Mouse (Mus musculus) right cerebral cortex, adult 2 months (tissue): ENCODE data around the gene Prrt4.
A peak's percentile ranks its signal among the peaks of the same experiment; 100 is the strongest.
"Not testable (repeated sequence)": the region's sequence is repeated elsewhere in the genome, so short reads cannot be mapped to it uniquely, and the experiment has no call there.

Source experiments
- DNase-seq, 2 experiments: peaks; one replicate each; pipeline ENCODE4 v3.0.0; 2021 to 2022; ENCODE audit warnings: low spot score in 2 of 2

The Prrt4 gene

DNA sequence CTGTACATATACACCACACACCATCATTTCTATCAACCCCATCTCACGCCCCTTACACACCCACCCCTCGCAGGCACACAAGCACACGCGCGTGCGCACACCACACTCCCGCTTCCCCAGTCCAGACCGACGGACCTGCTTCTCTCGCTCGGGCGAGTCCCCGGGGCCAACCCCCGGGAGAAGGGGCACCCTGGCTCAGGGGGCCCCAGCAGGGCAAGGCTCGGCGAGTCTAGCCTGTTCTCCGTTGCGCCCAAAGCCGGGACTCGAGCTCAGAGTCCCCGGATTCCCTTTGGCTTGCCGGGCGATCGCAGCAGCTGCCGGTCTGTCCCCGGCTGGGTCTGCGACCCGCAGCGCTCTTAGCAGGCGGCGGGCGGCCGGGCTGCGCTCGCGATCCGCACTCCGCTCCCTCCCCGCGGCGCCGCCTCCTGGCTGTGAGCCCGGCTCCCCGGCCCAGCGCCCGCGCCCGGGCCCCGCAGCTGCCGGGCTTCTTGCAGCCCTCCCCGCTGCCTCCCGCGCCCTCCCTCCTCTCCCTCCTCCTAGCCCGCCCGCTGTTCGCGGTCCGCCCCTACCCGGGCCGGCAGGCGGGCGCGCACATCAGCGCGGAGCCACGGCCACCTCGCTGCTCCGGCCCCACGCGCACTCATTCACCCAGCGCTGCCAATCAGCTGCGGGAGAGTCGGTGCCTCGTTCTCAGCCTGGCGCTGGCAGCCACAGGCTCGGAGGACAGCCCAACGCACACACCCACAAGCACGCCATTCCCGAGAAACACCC is at the start of gene Prrt4:
Gene Prrt4, minus strand, starts transcription at position 697 of the 771 bp plus-strand sequence.
- peak; percentile 68 to 73 for DNase-seq

DNA sequence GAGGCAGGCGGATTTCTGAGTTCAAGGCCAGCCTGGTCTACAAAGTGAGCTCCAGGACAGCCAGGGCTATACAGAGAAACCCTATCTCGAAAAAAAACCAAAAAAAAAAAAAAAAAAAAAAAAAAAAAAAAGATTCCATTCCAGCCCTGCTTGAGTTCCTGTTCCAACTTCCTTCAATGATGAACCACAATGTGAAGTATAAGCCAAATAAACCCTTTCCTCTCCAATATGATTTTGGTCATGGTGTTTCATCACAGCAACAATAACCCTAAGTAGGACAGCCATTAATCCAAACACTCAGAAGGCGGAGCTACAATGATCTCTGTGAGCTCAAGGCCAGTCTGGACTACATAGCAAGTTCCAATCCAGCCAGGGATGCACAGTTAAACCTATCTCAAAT is 38.3 kb upstream of the Prrt4 start:
- not testable (repeated sequence) for DNase-seq

DNA sequence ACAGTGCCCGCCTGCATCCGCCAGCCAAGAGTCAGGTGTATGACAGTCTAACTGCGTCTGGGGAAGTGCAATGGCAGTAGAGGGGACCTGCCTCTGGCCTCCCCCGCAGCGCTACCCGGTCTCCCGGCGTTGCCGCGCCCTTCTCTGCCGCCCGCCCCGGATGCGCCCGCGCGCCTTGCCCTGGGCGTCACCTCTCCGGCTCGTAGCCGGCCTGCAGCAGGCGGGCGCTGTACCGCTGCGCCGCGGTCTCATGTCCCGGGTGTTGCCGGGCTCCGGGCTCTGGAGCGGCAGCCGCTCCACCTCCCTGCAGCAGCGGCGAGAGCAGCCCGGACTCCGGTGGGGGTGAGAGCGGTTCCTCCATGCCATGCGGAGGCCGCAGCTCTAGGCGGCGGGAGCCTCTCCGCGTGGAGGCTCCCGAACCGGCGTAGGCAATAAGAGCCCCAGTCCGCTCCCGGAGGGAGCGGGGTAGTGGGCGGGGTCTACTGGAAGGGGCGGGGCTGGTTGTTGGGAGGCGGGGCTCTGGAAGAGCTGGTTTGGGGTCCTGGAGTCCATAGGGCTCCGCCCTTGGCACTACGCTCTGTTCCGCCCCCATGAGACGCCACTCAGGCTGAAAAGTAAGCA is 36.6 kb upstream of the Prrt4 start, which contains the start of gene Impdh1:
Gene Impdh1, minus strand, starts transcription at position 484 of the 621 bp plus-strand sequence.
- DNase-seq = peak; percentile 39 to 44

DNA sequence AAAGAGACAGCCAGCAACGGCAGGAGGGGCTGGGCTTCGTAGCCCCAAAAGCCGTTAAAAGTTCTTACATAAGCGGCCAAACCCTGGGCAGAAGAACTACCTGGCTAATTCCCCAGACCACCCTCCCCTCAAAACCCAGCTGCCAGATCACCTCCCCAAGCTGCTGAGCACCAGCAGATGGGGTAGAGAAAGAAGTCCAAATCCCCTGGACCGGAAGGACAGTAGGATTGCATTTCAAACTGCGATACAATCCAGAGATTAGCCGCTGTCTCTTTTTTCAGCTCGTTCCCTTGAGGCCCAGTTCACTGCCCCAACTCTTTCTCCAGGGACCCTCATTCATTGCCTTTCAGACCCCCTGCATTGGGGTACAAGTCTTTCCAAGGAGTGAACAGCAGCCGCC is 35.8 kb upstream of the Prrt4 start:
- DNase-seq = no peak

DNA sequence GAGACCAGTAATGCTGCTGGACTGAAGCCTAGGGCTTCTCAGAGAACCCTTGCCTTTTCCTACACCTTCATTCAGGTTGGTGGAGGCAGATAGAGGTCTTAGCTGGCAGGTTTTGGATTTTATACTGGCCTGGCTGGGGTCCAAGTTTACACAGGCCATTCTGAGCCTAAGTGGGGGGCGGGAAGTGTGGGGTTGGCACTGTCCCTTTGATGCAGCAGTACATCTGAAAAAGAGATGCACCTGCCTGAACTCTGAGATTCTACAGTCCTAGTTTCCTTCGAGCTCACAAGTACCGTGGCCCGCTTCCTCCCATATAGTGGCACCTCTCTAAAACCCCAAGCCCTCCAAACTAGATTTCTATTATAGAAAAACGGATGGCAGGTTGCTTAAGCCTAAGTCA is 35.4 kb upstream of the Prrt4 start:
- DNase-seq = no peak

DNA sequence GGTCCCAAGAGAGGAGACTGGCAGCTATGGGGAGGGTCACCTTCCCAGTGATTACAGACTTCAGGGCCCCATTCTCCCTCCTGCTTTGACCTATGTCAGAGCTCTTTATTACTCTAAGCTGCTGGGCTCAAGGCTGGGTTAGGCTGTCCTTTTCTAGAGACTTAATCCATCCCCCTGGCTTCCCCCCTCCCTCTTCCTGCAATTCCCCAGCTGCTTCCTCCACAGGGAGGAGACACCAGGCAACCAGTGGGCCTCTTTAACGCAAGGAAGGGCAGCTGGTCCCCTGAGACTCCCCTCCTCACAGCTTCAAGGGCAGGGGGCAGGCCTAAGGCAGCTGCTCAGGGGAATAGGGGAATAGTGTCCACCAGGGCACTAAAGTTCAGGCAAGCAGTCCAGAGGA is 34.9 kb upstream of the Prrt4 start:
- DNase-seq = no peak

DNA sequence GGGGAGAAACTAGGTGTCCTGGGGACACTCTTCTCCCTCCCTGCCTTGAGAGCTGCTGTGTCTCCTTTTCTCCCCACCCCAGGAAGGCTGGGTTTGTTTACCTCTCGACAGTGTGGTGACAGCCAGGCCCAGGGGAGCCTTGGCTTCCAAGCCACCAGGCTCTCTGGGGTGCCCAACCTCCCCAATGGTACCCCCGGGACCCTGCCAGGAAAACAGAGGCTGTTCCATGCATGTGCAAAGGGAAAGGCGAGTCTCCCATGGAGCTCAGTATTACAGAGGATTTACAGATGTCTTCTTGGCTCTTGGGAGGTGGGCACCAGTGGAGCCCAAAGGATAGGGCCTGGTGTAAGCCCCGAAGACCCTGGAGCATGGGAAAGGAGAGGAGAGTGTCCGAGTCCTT is 34.1 kb upstream of the Prrt4 start:
- DNase-seq = no peak

DNA sequence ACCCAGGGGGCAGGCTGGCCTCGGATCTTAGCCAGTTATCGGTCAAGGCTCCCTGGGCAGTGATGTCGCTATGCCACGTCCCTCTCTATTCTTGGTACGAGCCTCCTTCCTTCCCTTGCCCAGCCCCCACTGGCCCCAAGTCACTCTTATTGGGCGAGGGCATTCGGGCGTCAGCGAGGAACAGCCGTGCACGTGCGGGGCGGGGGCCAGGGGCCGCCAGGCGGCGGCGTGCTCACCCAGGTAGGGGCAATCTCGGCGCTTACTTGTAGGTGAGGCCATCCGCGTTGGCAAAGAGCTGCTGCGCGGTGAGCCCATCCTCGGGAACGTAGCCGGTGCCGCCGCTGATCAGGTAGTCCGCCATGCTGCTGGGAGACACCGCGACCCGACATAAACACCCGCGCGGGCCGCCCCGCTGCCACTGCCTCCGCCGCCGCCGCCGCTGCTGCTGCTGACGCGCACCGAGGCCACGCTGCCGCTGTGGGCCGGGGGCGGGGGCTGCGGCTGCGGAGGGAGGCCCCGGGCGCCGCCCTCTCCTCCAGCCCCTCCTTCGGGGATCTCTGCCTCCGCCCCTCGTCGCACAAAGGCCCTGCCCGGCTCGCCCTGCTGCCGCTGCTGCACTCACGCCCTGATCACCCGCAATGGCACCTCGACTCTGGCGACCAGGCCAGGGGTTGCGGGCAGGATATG is 32.6 kb upstream of the Prrt4 start:
- peak; percentile 68 to 69 for DNase-seq

DNA sequence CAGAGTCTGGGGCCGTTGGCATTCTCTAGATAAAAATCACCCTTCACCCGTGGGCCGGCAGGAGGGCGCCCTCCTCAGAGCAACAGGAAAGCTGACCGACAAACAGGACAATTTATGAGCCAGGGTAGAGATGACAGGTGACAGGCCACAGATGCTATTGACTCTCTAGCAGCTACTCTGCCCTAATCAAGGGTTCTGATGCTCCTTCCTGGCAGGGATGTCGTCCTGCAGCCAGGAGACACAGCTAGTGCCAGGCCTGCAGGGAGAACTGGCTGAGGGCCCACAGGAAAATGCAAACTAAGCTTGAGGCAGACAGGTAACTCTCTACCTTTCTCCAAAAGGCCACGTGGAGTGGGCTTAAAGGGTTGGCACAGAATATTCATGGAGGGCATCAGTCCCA is 31.8 kb upstream of the Prrt4 start:
- DNase-seq = no peak

DNA sequence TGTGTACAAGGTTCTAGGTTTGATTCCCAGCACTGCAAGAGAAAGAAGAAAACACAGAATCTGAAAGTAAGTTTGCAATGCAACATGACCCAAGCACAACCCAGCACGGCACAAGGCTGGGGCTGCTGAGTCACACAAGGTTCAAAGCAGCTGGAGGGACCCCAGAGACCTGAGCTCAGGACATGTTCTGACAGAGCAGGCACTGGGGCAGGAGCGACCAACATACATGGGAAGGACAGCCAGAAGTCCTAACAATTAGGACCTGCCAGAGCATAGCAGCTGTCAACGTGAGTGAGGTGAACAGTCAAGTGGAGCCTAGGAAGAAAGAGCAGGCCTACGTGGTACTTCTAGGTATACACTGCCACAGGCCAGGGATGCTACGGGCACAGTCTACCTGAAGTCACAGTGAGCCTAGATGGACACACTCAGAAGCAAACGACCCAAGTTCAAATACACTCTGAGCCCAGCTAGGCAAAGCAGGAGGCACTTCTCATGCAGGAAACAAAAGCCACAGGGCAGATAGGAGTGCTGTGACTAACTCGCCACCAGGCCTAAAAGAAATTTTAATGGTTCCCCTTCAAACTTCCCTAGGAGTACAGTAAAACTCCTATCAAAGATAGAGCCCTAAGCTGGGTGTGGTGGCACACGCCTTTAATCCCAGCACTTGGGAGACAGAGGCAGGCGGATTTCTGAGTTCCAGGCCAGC is 31.0 kb upstream of the Prrt4 start:
- no peak for DNase-seq

DNA sequence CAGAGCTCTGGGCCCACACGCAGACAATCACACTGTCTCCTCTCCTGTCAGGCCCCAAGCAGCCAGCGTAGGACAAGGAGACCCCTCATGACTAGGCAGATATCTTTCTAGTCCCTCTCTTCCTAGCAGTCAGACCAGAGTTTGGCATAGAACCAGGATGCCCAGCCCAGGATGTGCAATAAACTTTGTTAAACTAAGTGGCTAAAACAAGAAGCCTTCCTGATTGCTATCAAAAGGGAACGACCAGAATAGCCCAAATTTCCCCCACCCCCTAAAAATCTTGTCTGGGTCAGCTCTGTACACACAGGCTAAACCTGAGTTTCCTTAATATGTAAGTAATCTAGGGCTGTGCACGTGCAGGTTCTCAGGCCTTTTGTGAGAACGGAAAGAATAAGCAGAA is 28.8 kb upstream of the Prrt4 start:
- DNase-seq = no peak

DNA sequence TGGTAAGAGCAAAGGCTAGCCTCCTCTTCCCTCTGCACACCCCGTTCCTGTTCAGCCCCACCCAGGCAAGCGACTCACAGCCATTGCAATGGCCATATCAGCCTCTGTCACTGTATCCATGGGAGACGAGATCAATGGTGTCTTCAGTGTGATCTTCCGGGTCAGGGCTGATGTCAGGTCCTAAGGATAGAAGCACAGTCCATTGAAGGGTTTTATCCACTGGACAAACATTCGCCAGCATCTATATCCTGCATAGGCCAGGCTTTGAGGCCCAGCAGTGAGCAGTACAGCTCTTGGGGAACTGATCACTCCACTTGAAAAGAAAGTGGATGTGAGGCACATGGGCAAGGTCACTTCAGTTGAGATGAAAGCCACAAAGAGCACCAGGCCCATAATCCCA is 27.6 kb upstream of the Prrt4 start:
- DNase-seq = no peak

DNA sequence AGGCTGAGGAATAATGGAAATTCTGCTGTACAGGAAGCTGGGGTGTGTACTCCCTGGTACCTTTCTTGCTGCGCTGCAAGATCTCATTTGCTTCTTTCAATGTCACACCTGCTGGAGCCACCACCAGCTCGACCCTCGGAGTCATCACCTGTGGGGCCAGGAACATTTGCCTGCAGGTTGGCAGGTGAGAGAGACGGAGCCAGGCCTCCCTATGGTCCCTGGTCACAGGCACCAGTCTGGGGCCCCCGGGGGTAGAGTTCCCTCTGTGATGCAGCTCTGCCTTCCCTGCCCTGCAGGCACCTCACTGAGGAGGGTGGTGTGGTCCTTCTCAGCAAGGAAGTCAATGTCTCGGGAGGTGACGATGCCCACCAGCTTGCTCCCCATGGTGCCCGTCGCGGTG is 26.6 kb upstream of the Prrt4 start:
- DNase-seq = no peak

DNA sequence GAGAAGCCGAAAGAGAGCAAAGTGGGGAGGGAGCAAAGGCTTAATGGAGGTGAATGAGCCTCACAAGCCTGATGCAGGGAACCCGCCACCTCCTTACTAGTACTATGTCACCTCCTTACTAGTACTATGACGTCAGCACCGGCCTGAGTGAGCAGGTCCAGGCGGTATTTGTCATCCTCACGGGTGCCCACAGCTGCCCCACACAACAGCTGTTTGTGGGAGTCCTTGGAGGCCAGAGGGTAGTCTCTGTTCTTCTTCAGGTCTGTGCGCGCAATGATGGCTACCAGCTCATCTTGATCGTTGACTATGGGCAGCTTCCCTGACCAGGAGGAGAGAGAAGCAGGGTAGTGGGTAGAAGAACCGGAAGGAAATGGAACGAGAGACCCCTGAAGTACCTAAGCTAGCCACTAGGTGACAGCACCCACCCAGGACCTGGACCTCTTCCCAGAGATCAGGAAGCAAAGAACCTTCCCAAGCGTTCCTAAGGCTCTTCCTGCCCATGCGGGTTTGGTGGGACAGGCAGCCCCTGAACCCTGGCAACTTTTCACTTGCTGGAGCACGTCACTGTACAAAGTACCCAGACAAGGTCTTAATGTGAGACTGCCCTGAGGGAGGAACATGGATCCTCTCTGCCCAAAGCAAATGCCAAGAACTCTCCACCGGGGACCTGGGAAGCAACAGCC is 25.7 kb upstream of the Prrt4 start:
- DNase-seq = peak; percentile 34 to 52

DNA sequence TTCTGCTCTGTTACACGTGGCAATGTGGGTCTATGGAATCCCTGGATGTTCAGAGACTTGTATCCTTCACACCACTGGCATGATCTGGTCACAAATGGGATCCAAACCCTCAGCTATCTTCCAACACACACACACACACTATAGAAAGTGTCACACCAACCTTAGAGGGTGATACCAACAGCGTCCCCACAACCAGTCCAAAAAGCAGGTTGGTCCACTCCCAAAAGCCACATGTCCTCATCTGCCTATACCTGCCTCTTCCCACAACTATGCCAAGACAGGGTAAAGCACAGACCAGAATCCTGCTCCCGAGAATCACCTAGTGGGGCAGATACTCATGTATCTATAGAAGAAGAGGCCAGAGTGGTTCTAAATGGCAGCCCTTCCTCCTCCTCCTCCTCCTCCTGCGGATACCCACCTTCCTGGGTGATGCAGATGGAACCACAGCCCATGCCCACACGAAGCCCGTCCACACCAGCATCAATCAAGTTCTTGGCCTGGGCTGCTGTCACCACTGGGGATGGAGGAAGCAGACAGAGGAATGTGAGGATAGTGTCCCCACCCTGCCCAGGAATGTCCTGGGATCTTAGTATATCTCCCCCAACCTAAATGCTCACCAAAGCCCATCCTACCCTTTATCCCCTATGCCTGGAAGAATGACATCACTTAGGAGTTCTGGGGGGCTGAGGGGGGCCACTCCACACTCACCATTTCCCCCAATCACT is 24.6 kb upstream of the Prrt4 start:
- no peak for DNase-seq

DNA sequence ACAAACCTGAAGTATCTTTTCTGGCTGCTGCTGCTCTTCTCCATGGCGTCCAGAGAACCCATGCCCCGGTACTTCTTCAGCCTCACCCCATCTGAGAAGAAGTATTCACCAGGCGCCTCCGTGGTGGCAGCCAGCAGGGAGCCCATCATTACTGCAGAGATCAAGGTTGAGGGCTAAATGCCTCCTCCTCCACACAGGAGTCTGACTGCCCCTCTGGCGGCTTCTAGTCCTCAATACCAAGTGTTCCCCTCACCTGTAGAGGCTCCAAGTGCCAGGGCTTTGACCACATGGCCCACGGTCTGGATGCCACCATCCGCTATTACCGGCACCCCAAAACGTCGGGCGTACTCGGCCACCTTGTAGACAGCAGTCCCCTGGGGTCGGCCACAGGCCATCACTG is 23.7 kb upstream of the Prrt4 start:
- no peak for DNase-seq

DNA sequence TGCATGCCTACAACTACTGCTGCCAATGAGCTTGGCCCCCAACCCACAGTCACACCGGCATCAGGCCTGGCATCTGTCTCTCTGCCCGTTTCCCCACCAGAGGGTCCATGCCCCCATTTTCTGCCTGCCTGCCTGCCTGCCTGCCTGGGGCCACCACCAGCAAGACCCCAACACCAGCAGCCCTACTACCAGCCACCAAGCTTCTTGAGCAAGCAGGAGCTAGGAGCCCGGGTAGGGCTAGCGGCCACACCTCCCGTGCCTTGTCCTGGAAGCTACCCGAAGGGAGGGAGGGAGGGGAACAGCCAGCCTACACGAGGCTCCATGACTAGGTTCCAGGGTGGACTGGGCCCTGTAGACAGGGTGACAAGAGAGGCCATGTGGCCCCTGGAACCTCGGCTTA is 22.6 kb upstream of the Prrt4 start:
- DNase-seq = no peak

DNA sequence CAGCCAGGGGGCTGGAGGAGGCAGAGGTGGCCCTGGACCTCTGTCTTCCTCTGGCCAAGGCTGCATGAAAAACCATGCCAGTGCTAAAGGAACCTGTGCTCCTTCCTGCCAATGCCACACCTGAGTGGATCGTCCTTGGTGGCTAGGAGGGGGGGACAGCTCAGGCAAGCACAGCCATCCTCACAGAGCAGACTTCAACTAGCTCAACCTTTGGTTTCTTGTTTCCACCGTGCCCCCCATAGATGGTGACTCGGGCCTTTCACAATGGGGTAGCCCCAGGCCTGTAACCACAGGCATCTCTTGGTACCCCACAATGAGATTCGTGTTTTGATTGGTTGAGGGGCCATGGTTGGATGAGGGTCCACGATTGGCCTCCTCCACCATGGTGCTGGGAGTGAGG is 22.0 kb upstream of the Prrt4 start:
- DNase-seq = no peak

DNA sequence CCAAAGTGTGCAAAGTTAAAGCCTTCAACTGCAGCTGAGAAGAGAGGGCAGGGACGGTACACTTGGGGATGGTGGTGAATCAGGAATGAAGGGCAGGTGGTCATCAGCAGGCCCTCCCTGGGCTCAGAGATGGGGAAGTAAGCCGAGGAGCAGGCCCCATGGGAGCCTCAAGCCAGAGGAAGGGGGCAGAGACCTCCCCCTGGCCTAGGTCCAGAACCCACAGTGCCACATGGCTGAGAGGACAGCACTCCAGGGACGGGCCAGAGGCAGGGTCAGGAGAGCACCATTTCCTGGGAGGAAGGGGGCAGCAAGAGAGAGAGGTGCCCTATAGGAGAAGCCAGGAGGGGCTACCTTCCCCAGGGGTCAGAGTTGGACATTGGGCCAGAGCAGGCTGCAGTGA is 21.1 kb upstream of the Prrt4 start:
- DNase-seq = no peak

DNA sequence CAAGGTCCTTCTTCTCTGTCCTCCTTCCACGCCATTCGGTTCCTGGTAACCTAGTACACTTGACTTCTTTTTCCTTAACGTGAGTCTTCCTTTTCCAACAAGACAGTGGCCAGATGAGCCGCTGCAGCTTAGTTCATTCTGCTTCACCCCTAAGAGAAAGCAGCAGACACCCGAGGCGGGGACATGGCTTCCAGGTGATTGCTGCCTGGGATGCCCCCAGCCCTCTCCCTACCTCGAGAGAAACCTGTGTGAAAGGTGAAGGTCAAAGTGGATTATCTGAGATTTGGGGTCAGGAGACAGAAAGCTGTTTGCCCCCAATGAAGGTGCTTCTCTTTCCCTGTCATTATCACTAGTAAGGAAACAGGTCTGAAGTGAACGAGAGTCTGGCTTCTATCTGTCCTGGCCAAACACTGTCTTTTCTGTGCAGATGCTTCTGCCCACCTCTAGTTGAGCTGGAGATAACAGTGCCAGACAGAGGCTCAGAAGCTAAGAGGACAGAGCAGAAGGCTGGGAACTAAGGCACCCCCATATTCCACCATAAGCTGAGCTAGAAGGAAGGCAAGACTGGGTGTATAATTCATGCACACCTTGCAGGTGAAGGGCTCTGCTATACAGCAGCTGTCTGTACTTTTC is 20.0 kb upstream of the Prrt4 start:
- no peak for DNase-seq
